Mouse (Mus musculus) spleen, adult 10 weeks (tissue): ENCODE measurements around the gene Taar8a. TPM values are rescaled to one million over a fixed set of nuclear protein-coding genes. Genes with fewer than 3 reads are reported as not detected.

Source experiments
- polyA plus RNA-seq: library from polyadenylated mRNA; stranded (reverse); fragments of 350-450 nt; fragmentation: Illumina TruSeq; extraction: RNeasy Lipid Tissue Mini Kit (QIAGEN cat#74804); gene quantifications from one replicate; pipeline ENCODE4 v1.2.3, GENCODE M21; 2015; ENCODE audit warnings: low replicate concordance; ENCODE audit not compliant: insufficient read depth

Gene Taar8a
- polyA plus RNA-seq, result not detected

DNA sequence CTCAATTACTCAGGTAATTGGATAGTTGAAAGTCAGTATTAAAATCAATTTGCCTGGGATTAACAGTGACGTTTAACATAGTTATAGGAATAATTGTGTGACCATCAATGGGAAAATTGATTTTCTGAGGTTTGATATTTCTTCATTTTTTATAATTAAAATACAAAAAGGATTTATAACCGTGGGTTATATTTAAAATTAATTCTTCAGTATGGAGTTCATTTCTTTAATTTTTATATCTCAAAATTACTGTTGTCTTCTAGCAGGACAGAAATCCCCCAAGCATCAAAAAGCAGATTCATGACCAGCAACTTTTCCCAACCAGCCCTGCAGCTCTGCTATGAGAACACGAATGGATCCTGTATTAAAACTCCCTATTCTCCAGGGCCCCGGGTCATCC lies at the start of gene Taar8a:
Gene Taar8a, plus strand, starts transcription at position 301 of the 400 bp plus-strand sequence.

DNA sequence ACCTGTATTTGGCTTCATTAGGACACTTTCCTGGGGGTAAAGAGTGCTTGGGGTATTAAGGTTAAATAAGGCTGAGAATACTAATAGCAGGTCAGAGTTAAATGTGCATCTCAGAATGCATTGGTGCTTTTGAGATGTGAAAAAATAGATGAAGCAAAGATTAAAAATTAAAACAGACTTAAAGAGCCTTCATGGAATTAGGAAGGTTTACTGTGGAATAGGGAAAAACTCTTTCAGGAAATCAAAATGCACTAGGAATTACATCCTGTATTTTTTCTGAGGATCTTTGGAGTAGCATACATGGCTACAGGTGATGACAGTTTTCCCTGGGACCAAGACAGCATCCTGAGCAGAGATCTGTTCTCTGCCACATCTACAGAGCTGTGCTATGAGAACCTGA lies 49.4 kb upstream of the Taar8a start, which contains the start of gene Taar7d:
Gene Taar7d, plus strand, starts transcription at position 301 of the 400 bp plus-strand sequence.

DNA sequence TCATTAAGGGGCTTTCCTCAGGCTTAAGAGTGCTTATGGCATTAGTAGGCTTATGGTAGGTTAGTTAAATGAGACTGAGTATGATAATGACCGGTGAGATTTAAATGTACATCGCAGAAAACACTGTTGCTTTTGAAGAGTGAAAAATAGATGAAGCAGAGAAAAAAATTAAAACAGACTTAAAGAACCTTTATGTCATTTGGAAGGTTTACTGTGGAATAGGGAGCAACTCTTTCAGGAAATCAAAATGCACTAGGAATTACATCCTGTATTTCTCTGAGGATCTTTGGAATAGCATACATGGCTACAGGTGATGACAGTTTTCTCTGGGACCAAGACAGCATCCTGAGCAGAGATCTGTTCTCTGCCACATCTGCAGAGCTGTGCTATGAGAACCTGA lies 39.0 kb upstream of the Taar8a start, which contains the start of gene Taar7e:
Gene Taar7e, plus strand, starts transcription at position 301 of the 400 bp plus-strand sequence.

DNA sequence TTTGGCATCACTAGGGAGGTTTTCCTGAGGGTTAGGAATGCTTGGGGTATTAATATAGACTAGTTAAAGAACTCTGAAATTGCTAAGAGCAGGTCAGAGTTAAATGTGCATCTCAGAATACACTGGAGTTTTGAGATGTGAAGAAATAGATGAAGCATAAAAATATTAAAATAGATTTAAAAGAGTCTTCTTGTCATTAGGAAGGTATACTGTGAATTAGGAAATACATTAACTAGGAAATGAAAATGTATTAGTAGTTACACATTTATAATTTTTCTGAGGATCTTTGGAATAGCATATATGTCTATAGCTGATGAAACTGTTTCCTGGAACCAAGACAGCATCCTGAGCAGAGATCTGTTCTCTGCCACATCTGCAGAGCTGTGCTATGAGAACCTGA lies 27.1 kb upstream of the Taar8a start, which contains the start of gene Taar7f:
Gene Taar7f, plus strand, starts transcription at position 301 of the 400 bp plus-strand sequence.

DNA sequence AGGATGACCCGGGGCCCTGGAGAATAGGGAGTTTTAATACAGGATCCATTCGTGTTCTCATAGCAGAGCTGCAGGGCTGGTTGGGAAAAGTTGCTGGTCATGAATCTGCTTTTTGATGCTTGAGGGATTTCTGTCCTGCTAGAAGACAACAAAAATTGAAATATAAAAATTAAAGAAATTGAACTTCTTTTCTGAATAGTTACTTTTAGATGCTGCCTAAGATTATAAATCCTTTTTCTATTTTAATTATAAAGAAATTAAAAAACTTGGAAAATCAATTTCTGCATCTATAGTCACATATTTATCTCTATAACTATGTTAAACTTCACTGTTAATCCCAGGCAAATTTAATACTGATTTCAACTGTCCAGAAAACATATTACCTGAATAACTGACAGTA lies 15.9 kb downstream of the Taar8a start, which contains the start of gene Taar8b:
Gene Taar8b, minus strand, starts transcription at position 101 of the 400 bp plus-strand sequence.

DNA sequence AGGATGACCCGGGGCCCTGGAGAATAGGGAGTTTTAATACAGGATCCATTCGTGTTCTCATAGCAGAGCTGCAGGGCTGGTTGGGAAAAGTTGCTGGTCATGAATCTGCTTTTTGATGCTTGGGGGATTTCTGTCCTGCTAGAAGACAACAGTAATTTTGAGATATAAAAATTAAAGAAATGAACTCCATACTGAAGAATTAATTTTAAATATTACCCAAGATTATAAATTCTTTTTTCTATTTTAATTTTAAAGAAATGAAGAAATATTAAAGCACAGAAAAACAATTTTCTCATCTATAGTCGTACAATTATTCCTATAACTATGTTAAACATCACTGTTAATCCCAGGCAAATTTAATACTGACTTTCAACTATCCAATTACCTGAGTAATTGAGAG lies 25.5 kb downstream of the Taar8a start, which contains the start of gene Taar8c:
Gene Taar8c, minus strand, starts transcription at position 101 of the 400 bp plus-strand sequence.

DNA sequence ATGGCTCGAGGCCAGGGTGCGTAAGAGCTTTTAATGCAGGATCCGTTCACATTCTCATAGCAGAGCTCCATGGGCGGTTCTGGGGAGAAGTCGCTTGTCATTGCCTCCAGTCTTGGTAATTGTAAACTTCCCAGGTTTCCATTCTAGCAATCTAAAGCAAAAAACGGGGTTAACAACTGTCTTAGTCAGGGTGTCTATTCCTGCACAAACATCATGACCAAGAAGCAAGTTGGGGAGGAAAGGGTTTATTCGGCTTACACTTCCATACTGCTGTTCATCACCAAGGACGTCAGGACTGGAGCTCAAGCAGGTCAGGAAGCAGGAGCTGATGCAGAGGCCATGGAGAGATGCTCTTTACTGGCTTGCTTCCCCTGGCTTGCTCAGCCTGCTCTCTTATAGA lies 33.1 kb downstream of the Taar8a start, which contains the start of gene Taar9:
Gene Taar9, minus strand, starts transcription at position 101 of the 400 bp plus-strand sequence.

Other genes with a start within 250 kb of the Taar8a start
- gene Vnn3, start 225.0 kb upstream of the Taar8a start, polyA plus RNA-seq, result 4.2 TPM
- gene Vnn1, start 181.8 kb upstream of the Taar8a start, polyA plus RNA-seq, result 0.25 TPM
- gene Taar1, start 156.1 kb upstream of the Taar8a start, polyA plus RNA-seq, result not detected
- not detected for gene Taar2, start 137.9 kb upstream of the Taar8a start, polyA plus RNA-seq
- not detected for gene Taar3, start 126.9 kb upstream of the Taar8a start, polyA plus RNA-seq
- not detected for gene Taar4, start 116.0 kb upstream of the Taar8a start, polyA plus RNA-seq
- not detected for gene Taar5, start 105.8 kb upstream of the Taar8a start, polyA plus RNA-seq
- not detected for gene Taar6, start 90.9 kb upstream of the Taar8a start, polyA plus RNA-seq
- gene Taar7a, start 83.0 kb upstream of the Taar8a start, polyA plus RNA-seq, result not detected
- not detected for gene Taar7b, start 76.6 kb upstream of the Taar8a start, polyA plus RNA-seq
- not detected for gene Taar7d, start 49.3 kb upstream of the Taar8a start, polyA plus RNA-seq
- gene Taar7e, start 38.9 kb upstream of the Taar8a start, polyA plus RNA-seq, result not detected
- gene Taar7f, start 27.0 kb upstream of the Taar8a start, polyA plus RNA-seq, result not detected
- 1.4 TPM for gene Taar8b, start 15.8 kb downstream of the Taar8a start, polyA plus RNA-seq
- 0.43 TPM for gene Taar8c, start 25.4 kb downstream of the Taar8a start, polyA plus RNA-seq
- gene Taar9, start 33.0 kb downstream of the Taar8a start, polyA plus RNA-seq, result 0.64 TPM
- 154 TPM for gene Stx7, start 72.8 kb downstream of the Taar8a start, polyA plus RNA-seq
- gene Moxd1, start 147.0 kb downstream of the Taar8a start, polyA plus RNA-seq, result 0.11 TPM